Mouse (Mus musculus) frontal cortex, postnatal 25 days (tissue): ENCODE measurements around the gene Lama1.
"Not testable (repeated sequence)": the region's sequence is repeated elsewhere in the genome, so short reads cannot be mapped to it uniquely, and the experiment has no call there.

ENCODE experiments used
- DNase-seq, 2 experiments: peaks; one replicate each; pipeline ENCODE4 v3.0.0; 2022; ENCODE audit warnings: low spot score in 2 of 2

Lama1 gene

DNA sequence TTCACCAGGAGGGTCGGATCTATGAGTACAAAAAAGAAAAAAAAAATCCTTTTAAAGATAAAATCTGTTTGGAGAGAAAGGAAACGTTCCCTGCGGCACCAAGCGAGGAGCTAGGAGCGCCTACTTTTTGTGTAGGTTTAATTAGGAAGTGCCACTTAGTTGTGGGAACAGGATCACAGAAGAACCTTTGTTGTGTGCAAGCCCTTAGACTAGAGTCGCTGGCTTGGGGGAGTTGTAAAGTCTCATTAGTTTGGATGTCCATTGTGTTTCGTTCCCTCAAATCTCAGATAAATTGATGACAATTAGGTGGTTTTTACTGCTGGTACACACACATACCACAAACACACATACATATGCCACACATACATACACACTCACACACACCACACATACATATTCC is 25.0 kb downstream of the Lama1 start:
- no peak for DNase-seq

DNA sequence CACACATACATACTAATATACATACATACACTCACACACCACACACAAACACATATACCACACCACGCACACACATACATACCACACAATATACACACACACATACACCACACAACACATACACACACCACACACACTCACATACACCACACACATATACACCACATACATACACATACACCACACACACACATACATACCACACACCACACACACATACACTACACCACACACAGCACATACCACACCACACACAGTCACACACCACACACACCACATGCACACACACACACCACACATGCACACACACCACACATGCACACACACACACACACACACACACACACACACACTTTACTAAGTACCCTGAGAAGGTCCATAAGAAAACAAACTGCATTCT is 25.5 kb downstream of the Lama1 start:
- DNase-seq: no peak

DNA sequence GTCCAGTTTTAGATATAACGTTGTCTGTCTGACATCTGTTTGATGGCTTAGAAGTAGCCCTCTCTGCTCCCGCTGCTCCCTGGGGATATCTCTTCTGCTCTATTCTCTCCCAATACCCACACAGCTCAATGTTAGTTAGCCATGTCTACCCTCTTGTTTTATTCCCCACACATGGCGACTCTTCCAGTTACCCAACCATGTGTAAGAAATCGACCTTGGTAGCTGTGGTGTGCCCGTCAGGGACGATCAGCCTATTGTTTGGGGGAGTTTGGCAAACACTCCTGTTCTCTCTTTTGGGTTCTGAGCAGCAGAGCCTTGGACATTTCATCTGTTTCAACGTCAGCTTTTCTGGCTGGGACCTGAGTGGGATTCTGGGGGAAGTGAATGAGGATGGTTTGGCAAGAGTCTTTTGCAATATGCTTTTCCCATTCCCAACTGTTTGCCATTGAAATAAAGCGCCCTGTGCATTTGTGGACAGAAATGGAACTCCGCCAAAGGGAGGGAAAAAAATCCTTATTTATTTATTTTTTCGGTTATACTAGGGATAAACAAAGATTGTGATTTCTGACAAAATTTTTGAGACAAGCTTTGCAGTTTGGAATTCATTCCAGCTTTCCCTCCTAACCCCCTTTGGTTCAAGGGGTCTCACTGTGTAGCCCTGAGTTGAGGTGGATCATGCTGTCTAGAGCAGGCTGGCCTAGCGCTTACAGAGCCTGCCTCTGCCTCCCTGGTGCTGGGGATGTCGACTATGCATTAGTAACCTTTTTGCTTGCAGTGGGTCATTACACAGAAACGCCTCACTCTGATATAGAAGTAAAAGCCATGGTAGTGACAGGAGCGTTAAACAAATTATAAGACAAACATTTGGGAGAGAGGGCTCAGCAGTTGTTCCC is 26.4 kb downstream of the Lama1 start:
- DNase-seq: no peak

DNA sequence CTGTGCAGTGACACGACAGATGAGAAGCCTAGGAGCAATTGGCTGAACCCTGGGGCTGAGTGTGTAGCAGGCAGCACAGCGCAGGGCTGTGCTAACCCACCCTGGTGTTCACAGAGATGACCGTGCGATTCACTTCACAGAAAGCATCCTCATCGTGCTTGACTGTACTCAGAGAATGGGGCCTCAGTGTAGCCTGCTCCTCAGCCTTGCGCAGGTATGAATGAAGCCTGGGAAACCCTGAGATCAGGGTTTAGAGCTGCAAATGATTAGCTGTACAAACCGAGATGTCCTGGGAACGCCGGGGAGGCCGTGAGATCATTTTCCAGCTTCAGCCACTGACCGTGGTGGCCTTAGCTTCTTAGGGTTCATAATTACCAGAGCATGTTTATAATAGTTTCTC is 29.5 kb downstream of the Lama1 start:
- DNase-seq: no peak

DNA sequence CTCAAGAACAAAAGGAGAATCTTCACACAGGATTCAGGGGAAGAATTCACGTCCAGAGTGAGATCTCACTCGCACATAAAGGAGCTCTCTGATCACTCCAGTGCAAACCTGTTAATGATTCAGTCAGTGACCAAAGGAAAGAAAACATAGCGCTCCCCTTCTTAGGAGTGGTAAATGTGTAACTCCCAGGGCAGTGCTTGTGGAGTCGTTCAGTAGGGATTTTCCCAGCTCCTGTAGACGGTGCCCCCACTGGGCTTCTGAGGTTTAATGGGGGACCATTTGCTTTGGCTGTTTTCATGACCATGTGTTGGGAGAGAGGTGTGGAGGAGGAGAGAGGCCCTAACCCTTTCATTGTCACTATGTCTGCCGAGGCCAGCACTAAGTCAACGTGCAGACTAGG is 31.7 kb downstream of the Lama1 start:
- DNase-seq: no peak

DNA sequence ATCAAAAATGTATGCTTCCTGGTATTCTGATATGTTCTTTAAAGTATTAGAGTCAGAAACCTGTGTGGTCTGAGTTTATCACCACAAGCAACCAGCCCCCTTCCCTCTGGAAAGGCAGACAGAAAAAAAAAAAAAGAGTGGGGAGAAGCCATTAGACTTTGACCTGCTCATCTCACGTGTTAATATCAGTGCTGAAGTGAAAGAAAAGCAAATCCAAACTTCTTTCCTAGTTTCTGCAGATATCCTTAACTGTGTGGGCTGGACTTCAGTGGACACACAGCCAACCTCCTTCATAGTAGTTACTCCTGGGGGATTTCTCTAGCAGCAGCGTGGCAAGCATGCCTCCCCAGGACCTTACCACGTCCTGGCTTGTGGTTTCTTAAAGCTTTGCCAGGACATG is 34.0 kb downstream of the Lama1 start:
- DNase-seq: no peak

DNA sequence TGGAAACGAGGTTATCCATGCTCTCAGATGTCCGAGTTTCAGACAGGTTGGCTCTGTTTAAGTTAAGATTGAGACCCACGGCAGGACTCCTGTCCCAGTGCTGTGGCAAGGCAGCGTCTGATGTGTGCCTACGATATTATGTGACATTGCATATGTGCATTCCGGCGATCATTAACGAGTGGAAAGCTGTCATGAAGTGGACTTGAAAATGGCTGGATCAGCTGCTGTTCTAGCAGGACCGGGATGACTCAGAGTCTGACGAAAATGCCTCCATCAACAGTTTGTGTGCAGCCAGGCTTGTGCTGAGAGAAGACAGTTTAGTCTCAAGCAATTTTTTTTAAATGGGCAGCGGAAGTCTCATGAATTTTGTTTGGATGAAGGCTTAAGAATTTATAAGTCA is 34.9 kb downstream of the Lama1 start:
- no peak for DNase-seq

DNA sequence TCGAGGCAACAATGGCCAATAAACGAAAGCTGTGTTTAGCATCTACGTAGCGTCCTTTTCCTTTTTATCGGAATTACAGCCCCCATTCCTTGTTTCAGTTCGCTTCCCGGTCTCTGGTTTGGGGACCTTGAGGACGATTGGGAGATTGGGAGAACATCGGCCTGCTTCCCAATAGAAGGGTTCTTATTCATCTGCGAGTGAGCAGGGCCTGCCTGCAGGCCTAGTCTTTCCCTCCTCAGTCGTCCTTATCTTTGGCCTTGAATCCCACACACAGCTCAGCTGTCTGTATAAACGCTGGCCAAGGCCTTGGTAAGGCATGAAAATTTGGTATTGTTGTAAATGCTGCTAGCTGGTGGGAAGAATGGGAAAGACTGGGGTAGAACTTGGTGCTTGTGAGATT is 36.5 kb downstream of the Lama1 start:
- DNase-seq: no peak

DNA sequence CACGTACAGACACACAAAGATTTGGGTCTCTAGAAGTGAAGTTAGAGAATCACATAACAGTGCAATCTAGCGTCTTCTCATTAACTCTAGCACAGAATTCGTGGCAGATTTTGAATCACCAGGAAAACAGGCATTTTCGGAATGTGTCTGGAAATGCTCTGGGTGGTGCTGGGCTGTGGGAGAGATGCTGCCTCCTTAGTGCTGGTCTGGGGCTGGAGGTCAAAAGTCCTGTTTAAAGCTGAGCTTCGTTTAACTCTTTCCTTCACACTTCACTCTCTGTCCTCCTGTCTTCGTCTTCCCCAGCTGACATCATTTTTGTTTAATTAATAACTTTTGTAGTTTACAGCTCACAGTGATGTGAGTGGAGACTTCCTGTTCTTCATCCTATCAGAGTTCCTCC is 38.7 kb downstream of the Lama1 start:
- no peak for DNase-seq

DNA sequence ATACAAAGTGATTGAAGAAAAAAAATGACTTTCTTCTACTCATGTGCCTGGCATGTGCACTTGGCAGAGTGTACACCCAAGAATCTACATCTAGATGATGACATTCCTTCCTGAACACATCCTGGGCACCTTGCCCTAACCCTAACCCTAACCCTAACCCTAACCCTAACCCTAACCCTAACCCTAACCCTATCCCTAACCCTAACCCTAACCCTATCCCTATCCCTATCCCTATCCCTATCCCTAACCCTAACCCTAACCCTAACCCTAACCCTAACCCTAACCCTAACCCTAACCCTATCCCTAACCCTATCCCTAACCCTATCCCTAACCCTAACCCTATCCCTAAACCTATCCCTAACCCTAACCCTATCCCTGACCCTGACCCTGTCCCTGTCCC is 44.2 kb downstream of the Lama1 start:
- not testable (repeated sequence) for DNase-seq

DNA sequence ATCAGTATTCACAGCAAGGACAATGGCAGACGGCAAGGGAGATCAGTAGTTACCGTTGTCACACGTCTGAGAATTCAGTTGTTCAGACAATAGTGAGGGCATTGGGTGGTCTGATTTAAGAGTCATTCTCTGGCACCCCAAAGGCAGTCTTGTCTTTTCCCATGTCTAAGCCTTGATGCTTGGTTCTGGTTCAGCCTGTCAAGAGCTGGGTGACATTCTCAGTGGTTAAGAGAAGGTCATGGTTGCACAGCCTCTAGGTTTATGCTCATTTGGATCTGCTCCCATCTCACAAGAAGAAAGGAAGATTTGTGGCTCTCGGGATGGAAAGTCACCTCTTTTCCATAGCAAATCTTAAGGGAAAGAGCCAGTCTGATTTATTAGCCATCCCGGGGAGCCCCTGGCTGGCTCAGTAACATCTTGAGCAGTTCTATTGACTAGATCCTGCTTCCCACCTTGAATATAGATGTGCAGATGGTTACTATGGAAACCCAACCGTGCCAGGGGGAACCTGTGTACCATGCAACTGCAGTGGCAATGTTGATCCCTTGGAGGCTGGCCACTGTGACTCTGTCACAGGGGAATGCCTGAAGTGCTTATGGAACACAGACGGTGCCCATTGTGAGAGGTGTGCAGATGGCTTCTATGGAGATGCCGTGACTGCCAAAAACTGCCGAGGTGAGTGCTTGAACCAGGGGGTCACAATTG is 67.3 kb downstream of the Lama1 start:
- DNase-seq: no peak

DNA sequence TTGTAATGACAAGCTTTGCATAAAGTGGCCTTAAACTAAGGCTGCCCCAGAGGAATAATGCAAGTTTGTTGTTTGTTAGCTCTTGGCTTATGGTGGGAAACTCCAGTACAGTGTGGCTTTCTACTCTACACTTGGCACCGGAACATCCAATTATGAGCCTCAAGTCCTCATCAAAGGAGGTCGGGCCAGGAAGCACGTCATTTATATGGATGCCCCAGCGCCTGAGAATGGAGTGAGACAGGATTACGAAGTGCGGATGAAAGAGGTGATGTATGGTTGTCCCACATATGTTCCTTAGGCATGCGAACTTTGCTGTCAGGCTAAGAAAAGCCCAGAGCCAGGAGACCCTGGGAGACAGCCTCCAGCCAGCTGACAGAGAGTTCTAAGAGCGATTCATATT is 76.5 kb downstream of the Lama1 start:
- DNase-seq: no peak

DNA sequence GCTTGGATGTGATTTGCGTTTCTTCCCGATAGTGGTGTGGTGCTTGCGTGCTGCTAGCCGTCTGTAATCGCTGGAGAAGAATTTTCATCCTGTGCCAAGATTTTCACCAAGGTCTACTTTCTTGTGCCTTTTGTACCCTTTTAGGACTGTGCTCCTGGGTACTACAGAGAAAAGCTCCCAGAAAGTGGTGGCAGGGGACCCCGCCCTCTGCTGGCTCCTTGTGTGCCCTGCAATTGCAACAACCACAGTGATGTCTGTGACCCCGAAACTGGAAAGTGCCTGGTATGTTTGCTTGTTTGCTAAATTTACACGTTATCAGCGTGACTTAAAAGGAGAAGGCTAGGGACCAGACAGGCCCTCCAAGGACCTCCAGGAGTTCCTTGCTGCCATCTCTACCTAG is 79.7 kb downstream of the Lama1 start:
- DNase-seq: peak; percentile 7 to 8

DNA sequence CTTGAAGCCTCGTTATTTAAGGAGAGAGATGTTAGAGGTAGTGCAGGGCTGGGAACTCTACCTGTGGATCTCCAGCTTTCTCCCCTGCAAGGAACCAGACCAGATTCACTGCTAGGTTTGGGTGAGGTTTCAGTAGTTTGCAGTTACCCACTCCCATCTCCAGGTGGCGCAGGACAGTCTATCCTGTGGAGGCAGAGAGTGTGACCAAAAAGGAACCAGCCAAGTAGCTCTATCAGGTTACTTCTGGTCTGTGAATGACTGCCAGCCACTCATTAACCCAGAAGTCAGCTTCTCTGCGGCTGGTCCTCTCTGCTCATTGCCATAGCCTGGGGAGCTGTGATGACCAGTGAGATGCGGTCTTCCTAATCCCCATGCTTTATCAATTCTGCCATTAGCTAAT is 82.8 kb downstream of the Lama1 start:
- no peak for DNase-seq

DNA sequence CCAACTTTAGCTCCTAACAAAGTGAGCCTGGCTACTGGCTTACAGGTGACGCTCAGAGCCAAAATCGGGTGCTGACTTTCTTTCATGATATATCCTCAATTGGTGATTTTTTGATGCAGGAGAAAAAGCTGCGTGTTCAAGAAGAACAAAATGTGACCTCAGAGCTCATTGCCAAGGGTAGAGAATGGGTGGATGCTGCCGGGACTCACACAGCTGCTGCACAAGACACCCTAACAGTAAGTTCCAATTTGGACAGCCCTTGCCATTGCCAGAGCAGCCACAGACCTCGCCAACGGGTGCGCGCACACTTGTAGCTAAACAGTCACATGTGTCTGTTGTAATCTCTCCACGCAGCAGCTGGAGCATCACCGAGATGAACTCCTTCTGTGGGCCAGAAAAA is 94.0 kb downstream of the Lama1 start:
- DNase-seq: no peak

DNA sequence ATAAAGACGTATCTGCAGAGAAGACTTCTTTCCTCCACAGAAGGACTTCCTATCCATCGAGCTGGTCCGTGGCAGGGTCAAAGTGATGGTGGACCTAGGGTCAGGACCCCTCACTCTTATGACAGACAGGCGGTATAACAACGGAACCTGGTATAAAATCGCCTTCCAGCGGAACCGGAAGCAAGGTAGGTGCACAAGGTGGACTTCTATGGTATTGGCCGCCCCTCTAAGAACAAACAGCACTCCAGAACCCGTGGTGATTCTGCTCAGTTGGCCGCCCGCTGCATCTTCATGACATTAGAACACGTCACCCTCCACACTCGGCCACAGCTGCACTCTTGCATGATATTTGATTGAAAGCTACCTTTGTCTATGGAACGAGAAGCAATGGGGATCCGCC is 112.1 kb downstream of the Lama1 start:
- no peak for DNase-seq

DNA sequence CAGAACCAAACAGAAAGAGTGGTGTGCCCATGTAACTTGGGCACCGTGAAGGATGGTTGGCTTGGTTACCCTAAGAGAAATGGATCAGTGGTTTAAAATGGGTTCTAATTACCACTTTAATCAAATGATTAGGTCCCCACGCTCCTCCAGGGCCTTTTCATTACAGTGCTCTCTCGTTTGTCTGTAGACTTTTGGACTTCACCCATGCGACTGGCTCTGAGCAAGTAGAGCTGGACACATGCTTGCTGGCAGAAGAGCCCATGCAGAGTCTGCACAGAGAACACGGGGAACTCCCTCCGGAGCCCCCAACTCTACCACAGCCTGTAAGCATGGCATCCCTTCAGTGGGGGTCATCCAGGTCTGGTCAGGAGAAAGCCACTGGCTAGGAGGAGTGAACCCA is 116.6 kb downstream of the Lama1 start:
- no peak for DNase-seq

DNA sequence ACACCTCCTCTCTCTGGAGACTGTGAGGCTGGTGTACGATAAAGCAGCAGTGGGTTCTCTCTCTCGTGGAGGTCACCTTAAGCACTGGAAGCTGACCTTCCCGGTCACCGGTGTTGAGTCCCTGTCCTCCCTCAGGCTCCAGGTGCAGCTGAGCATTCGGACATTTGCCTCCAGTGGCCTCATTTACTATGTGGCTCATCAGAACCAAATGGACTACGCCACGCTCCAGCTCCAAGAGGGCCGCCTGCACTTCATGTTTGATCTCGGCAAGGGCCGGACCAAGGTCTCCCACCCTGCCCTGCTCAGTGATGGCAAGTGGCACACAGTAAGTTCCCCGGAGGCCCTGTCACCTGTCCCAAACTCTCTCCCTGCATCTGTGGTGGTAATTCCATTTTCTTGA is 118.7 kb downstream of the Lama1 start:
- no peak for DNase-seq

DNA sequence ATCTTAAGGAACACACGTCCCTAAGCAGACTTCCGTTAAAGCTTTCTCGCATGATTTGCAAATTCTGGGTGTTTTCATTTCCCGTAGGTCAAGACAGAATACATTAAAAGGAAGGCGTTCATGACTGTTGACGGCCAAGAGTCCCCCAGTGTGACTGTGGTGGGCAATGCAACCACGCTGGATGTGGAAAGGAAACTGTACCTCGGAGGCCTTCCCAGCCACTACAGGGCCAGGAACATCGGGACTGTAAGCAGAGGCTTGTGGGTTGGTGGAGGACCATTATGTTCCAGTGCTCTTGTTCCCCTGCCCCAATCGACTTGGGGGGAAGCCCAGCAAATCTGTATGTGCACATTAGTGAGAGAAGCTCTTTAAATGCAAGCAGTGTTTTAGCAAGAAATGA is 119.9 kb downstream of the Lama1 start:
- DNase-seq: no peak

DNA sequence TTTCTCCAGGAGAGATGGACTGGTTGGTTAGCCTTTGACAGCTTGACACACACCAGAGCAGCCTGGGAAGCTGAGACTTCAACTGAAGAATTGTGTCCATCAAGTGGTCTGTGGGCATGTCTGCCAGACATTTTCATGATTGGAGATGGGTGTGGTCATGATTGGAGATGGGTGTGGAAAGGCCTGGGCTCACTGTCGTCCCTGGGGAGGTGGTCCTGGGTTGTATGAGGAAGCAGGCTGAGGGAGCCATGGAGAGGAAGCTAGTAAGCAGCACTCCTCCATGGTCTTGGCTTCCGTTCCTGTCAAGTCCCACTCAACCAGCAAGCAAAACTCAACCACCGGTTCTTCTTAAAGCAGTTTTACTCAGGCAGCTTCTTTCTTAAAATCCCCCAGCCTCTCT is 130.4 kb downstream of the Lama1 start:
- no peak for DNase-seq

DNA sequence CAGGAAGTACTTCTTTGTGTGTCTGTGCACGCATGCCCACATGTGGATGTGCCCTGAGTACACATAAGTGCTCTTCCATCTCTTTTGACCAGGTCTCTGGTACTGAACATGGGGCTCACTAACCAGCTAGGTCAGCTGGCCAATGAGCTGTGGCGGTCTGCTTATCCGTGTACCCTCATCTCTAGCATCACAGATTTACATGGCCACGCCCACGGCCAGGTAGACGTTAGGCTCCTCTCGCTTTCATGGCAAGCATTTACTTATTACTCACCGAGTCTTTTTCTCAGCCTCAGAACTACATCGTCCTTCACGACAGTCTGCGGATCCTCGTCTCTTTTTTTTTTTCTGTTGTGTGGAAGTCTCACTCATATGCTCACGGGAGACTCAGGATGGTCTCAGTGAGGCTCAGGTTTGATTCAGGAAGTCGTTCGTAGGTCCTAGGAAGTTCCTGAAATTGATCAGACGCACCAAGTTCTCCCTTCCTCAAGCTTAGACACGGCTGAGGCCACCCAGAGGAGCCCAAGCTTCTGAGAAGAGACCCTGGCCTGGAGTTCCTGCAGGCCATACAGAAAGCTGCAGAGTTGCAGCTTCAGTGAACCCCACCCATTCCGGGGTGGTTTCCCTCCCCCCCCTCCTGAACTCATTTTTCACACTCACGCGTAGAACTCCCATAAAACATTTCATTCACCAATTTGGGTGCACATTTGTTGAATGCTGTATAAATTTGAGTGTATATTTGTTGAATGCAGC is 139.3 kb downstream of the Lama1 start:
- DNase-seq: no peak

DNA sequence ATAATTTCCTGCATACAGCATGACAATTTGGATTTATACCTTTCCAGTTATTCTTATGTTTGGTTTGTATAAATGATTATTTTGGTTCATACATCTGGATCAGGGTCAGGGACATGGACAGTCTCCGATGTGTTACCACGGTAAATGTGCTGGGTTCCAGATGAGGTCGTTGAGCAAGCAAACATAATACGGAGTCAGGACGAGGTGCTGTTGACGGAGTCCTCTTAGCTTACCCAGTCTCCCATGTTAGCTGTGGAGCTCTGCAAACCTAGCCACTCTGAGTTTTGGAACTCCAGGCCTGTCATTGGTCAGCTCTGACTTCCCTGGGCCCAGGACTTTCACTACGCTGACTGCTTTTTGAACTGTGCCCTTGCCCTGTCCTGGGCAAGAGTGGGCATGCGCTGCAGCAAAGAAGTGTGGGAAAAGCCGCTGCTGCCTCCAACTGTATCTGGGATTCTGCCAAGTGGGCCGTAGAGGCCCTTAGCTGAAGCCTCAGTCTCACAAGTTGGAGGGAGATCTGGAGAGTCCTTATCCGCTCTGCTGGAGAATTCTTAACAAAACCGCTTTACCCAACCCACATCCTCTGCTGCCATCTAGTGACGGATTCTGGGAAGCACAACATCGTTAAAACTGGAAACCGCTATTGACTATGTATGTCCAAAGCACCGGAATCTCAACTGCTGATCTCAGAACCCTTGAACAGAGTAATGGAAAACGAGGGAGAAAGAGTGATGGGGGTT is 140.5 kb downstream of the Lama1 start:
- peak; percentile 62 to 77 for DNase-seq
